Mouse (Mus musculus) neural tube, embryonic 15.5 days (tissue): ENCODE data around the gene Cdk6. TPM values are rescaled to one million over a fixed set of nuclear protein-coding genes. Genes with fewer than 3 reads are reported as not detected.

Experiments
- ATAC-seq: fragments of 200-750 bp; cut with Nextera tagmentation; 2 replicates; pipeline ENCODE4 v1.8.0; 2017; ENCODE audit warnings: mild to moderate bottlenecking, moderate TSS enrichment, moderate library complexity; ENCODE audit not compliant: low FRiP score
- H3K27ac ChIP-seq: fragments of 300-500 bp; sonication (generic); replicated peaks from 2 replicates; pipeline ENCODE4 v1.5.1; 2015; ENCODE audit warnings: mild to moderate bottlenecking, inconsistent platforms
- H3K27me3 ChIP-seq: fragments of 300-500 bp; sonication (generic); replicated peaks from 2 replicates; pipeline ENCODE4 v1.6.1; 2015; ENCODE audit warnings: inconsistent platforms
- H3K36me3 ChIP-seq: fragments of 300-500 bp; sonication (generic); 2 replicates; pipeline ENCODE4 v1.6.1; 2015; ENCODE audit warnings: inconsistent platforms
- H3K4me1 ChIP-seq: fragments of 300-500 bp; sonication (generic); 2 replicates; pipeline ENCODE4 v1.6.1; 2015; ENCODE audit warnings: inconsistent platforms
- H3K4me2 ChIP-seq: fragments of 300-500 bp; sonication (generic); 2 replicates; pipeline ENCODE4 v1.6.1; 2015; ENCODE audit warnings: inconsistent platforms, mild to moderate bottlenecking, moderate library complexity
- H3K4me3 ChIP-seq: fragments of 300-500 bp; sonication (generic); replicated peaks from 2 replicates; pipeline ENCODE4 v1.5.1; 2015; ENCODE audit warnings: mild to moderate bottlenecking, inconsistent platforms
- H3K9ac ChIP-seq: fragments of 300-500 bp; sonication (generic); replicated peaks from 2 replicates; pipeline ENCODE4 v1.6.1; 2015; ENCODE audit warnings: mild to moderate bottlenecking, inconsistent platforms
- H3K9me3 ChIP-seq: fragments of 300-500 bp; sonication (generic); replicated peaks from 2 replicates; pipeline ENCODE4 v1.6.1; 2016; ENCODE audit warnings: inconsistent platforms
- WGBS: fragments of 180-500 bp; shearing (Covaris S2); methylation state at CpG from one replicate; pipeline ENCODE4 v1.1.7; 2015; ENCODE audit warnings: mixed read lengths; 5-methylcytosine and 5-hydroxymethylcytosine counted together
- polyA plus RNA-seq: library from polyadenylated mRNA; unstranded; fragments of >200 nt; fragmentation: Nextera tagmentation; extraction: Ambion mirVana; gene quantifications from 2 replicates; pipeline ENCODE4 v1.2.1, GENCODE M21; 2015

Cdk6 gene
- polyA plus RNA-seq, 1 experiment from 2014 or later: 13.3 TPM

GRCm38 (mm10) chr5:3385078-3385477, 43.8 kb downstream of the Cdk6 start:
- Histone ChIP-seq H3K27me3 (no peaks in the 10 kb centered on the region), H3K4me2 (no peak overlapping the region), H3K9ac (no peak overlapping the region), H3K36me3 (no peaks in the 10 kb centered on the region), H3K4me3 (no peak overlapping the region), H3K9me3 (no peaks in the 10 kb centered on the region), H3K4me1 (no peaks in the 10 kb centered on the region), H3K27ac (no peak overlapping the region)
- ATAC-seq: no peak
- WGBS: 63% methylated on average over 1 of the region's 1 CpGs

- H3K4me2 ChIP-seq: no peak overlapping the region
- no peaks in the 10 kb centered on the region for H3K9me3 ChIP-seq
- no peak overlapping the region for H3K9ac ChIP-seq
- H3K27ac ChIP-seq: no peak overlapping the region
- no peak overlapping the region for H3K4me3 ChIP-seq
- no peaks in the 10 kb centered on the region for H3K36me3 ChIP-seq
- 71% methylated on average over 7 of the region's 7 CpGs for WGBS
- H3K27me3 ChIP-seq: no peaks in the 10 kb centered on the region
- H3K4me1 ChIP-seq: no peaks in the 10 kb centered on the region
- ATAC-seq: no peak
Observed at GRCm38 (mm10) chr5:3386021-3386730, 44.9 kb downstream of the Cdk6 start.

GRCm38 (mm10) chr5:3386731-3387087, 45.4 kb downstream of the Cdk6 start:
- Histone ChIP-seq H3K36me3 (no peaks in the 10 kb centered on the region), H3K9ac (no peak overlapping the region), H3K4me2 (no peak overlapping the region), H3K9me3 (no peaks in the 10 kb centered on the region), H3K27ac (no peak overlapping the region), H3K4me1 (no peaks in the 10 kb centered on the region), H3K4me3 (no peak overlapping the region), H3K27me3 (no peaks in the 10 kb centered on the region)
- WGBS: 8% methylated on average over 4 of the region's 4 CpGs
- ATAC-seq: no peak

- 43% methylated on average over 5 of the region's 5 CpGs for WGBS
- Histone ChIP-seq H3K9me3 (no peaks in the 10 kb centered on the region), H3K4me1 (no peaks in the 10 kb centered on the region), H3K27me3 (no peaks in the 10 kb centered on the region), H3K4me2 (no peak overlapping the region), H3K9ac (no peak overlapping the region), H3K36me3 (no peaks in the 10 kb centered on the region), H3K27ac (no peak overlapping the region), H3K4me3 (no peak overlapping the region)
- ATAC-seq: no peak
Observed at GRCm38 (mm10) chr5:3387138-3387537, 45.9 kb downstream of the Cdk6 start.

- Histone ChIP-seq H3K27me3 (no peaks in the 10 kb centered on the region), H3K4me3 (no peak overlapping the region), H3K4me2 (no peak overlapping the region), H3K9me3 (no peaks in the 10 kb centered on the region), H3K9ac (no peak overlapping the region), H3K4me1 (0 out of 2 replicates have a peak, but pooled peaks cover 3% of the 10 kb centered on the region), H3K27ac (no peak overlapping the region), H3K36me3 (no peaks in the 10 kb centered on the region)
- WGBS: 90% methylated on average over 3 of the region's 3 CpGs
- no peak for ATAC-seq
Observed at GRCm38 (mm10) chr5:3392856-3393255, 51.6 kb downstream of the Cdk6 start.

GRCm38 (mm10) chr5:3394145-3394544, 52.9 kb downstream of the Cdk6 start:
- Histone ChIP-seq H3K27me3 (no peaks in the 10 kb centered on the region), H3K27ac (no peak overlapping the region)
- 89% methylated on average over 7 of the region's 7 CpGs for WGBS

GRCm38 (mm10) chr5:3395020-3395419, 53.7 kb downstream of the Cdk6 start:
- 24% methylated on average over 6 of the region's 6 CpGs for WGBS
- no peaks in the 10 kb centered on the region for H3K27me3 ChIP-seq
- H3K9ac ChIP-seq: no peak overlapping the region
- no peaks in the 10 kb centered on the region for H3K9me3 ChIP-seq
- ATAC-seq: no peak
- H3K4me3 ChIP-seq: no peak overlapping the region
- H3K27ac ChIP-seq: no peak overlapping the region
- H3K4me1 ChIP-seq: peaks cover 8% of the 10 kb centered on the region; the same call in 1 of the 2 replicates
- no peak overlapping the region for H3K4me2 ChIP-seq
- H3K36me3 ChIP-seq: no peaks in the 10 kb centered on the region

More at GRCm38 (mm10) chr5:3394145-3394544, 52.9 kb downstream of the Cdk6 start:
- Histone ChIP-seq H3K9ac (no peak overlapping the region), H3K4me3 (no peak overlapping the region), H3K4me1 (0 out of 2 replicates have a peak, but pooled peaks cover 3% of the 10 kb centered on the region), H3K9me3 (no peaks in the 10 kb centered on the region), H3K4me2 (no peak overlapping the region), H3K36me3 (no peaks in the 10 kb centered on the region)
- ATAC-seq: no peak

GRCm38 (mm10) chr5:3396214-3396613, 54.9 kb downstream of the Cdk6 start:
- 94% methylated on average over 6 of the region's 6 CpGs for WGBS
- Histone ChIP-seq H3K4me2 (no peak overlapping the region), H3K4me3 (no peak overlapping the region), H3K27ac (no peak overlapping the region), H3K4me1 (peaks cover 8% of the 10 kb centered on the region; the same call in 1 of the 2 replicates), H3K9ac (no peak overlapping the region), H3K36me3 (no peaks in the 10 kb centered on the region), H3K27me3 (no peaks in the 10 kb centered on the region), H3K9me3 (no peaks in the 10 kb centered on the region)
- no peak for ATAC-seq

GRCm38 (mm10) chr5:3396910-3397575, 55.8 kb downstream of the Cdk6 start:
- H3K4me3 ChIP-seq: no peak overlapping the region
- H3K27ac ChIP-seq: no peak overlapping the region
- peaks cover 8% of the 10 kb centered on the region; the same call in 1 of the 2 replicates for H3K4me1 ChIP-seq
- ATAC-seq: no peak
- H3K9ac ChIP-seq: no peak overlapping the region
- no peaks in the 10 kb centered on the region for H3K36me3 ChIP-seq
- no peaks in the 10 kb centered on the region for H3K9me3 ChIP-seq
- H3K4me2 ChIP-seq: no peak overlapping the region
- H3K27me3 ChIP-seq: no peaks in the 10 kb centered on the region
- WGBS: 68% methylated on average over 11 of the region's 11 CpGs

GRCm38 (mm10) chr5:3399784-3400494, 58.7 kb downstream of the Cdk6 start:
- WGBS: 22% methylated on average over 7 of the region's 7 CpGs
- peak; percentile 59; the same call in 1 of the 2 replicates for ATAC-seq
- Histone ChIP-seq H3K4me1 (peaks cover 6% of the 10 kb centered on the region; the same call in 1 of the 2 replicates), H3K36me3 (no peaks in the 10 kb centered on the region), H3K27ac (no peak overlapping the region), H3K9ac (no peak overlapping the region), H3K27me3 (no peaks in the 10 kb centered on the region), H3K9me3 (no peaks in the 10 kb centered on the region), H3K4me2 (no peak overlapping the region), H3K4me3 (no peak overlapping the region)

- peaks cover 6% of the 10 kb centered on the region for H3K4me1 ChIP-seq
- WGBS: 17% methylated on average over 6 of the region's 6 CpGs
- no peaks in the 10 kb centered on the region for H3K27me3 ChIP-seq
- 0 out of 2 replicates have a peak overlapping the region, but pooled peaks have one; percentile 3 for H3K27ac ChIP-seq
- no peaks in the 10 kb centered on the region for H3K9me3 ChIP-seq
- no peak overlapping the region for H3K4me3 ChIP-seq
- H3K36me3 ChIP-seq: no peaks in the 10 kb centered on the region
- no peak for ATAC-seq
- no peak overlapping the region for H3K9ac ChIP-seq
- H3K4me2 ChIP-seq: peak overlapping the region; percentile 17; the same call in 1 of the 2 replicates
Observed at GRCm38 (mm10) chr5:3405102-3405501, 63.8 kb downstream of the Cdk6 start.
